Mouse (Mus musculus) myocyte (in vitro differentiated cells): ENCODE measurements around the gene Sema6d. TPM values are rescaled to one million over a fixed set of nuclear protein-coding genes. Genes with fewer than 3 reads are reported as not detected.

Experiments used
- H3K27me3 ChIP-seq: one replicate; pipeline ENCODE4 v1.6.1; 2011; ENCODE audit not compliant: control insufficient read depth, insufficient read depth, insufficient read length
- H3K36me3 ChIP-seq: one replicate; pipeline ENCODE4 v1.6.1; 2011; ENCODE audit not compliant: control insufficient read depth, insufficient read depth
- H3K4me2 ChIP-seq: one replicate; pipeline ENCODE4 v1.6.1; 2011; ENCODE audit warnings: low read depth, control low read depth
- H3K4me3 ChIP-seq: one replicate; pipeline ENCODE4 v1.5.1; 2011; ENCODE audit warnings: mild to moderate bottlenecking, control low read depth, moderate library complexity
- H3K79me2 ChIP-seq: one replicate; pipeline ENCODE4 v1.6.1; 2011; ENCODE audit not compliant: control insufficient read depth, insufficient read depth
- H3ac ChIP-seq: one replicate; pipeline ENCODE4 v1.6.1; 2011; ENCODE audit not compliant: control insufficient read depth, insufficient read length
- CEBPB ChIP-seq: IDR thresholded peaks from 2 replicates; pipeline ENCODE4 v1.6.1; 2011; ENCODE audit warnings: mild to moderate bottlenecking, moderate library complexity; ENCODE audit not compliant: poor library complexity, insufficient read depth, severe bottlenecking
- E2F4 ChIP-seq: IDR thresholded peaks from one replicate; pipeline ENCODE4 v1.6.1; 2011; ENCODE audit warnings: mild to moderate bottlenecking, control low read depth, moderate library complexity; ENCODE audit not compliant: insufficient read depth
- MAX ChIP-seq: IDR thresholded peaks from one replicate; pipeline ENCODE4 v1.6.1; 2011; ENCODE audit warnings: low read depth, mild to moderate bottlenecking, control low read depth
- MYOD1 ChIP-seq, 3 experiments: IDR thresholded peaks; one replicate each; pipeline ENCODE4 v1.6.1; 2011; ENCODE audit warnings: control low read depth in 2 of 3, low read depth in 2 of 3, mild to moderate bottlenecking in 2 of 3, moderate library complexity in 1 of 3; ENCODE audit not compliant: insufficient read length in 2 of 3, control insufficient read depth in 1 of 3
- MYOG ChIP-seq, 3 experiments: IDR thresholded peaks; one replicate each; pipeline ENCODE4 v1.6.1; 2011; ENCODE audit warnings: control low read depth in 2 of 3, low read depth in 2 of 3, mild to moderate bottlenecking in 2 of 3; ENCODE audit not compliant: insufficient read length in 2 of 3, control insufficient read depth in 1 of 3, insufficient read depth in 1 of 3
- POLR2A ChIP-seq: IDR thresholded peaks from one replicate; pipeline ENCODE4 v1.6.1; 2011; ENCODE audit warnings: low read depth, mild to moderate bottlenecking, control low read depth, moderate library complexity; ENCODE audit not compliant: insufficient read length
- POLR2AphosphoS2 ChIP-seq: IDR thresholded peaks from one replicate; pipeline ENCODE4 v1.6.1; 2011; ENCODE audit warnings: low read depth, control low read depth; ENCODE audit not compliant: insufficient read length
- REST ChIP-seq: IDR thresholded peaks from one replicate; pipeline ENCODE4 v1.6.1; 2011; ENCODE audit warnings: mild to moderate bottlenecking, control low read depth, moderate library complexity; ENCODE audit not compliant: insufficient read depth, insufficient read length
- SRF ChIP-seq: IDR thresholded peaks from one replicate; pipeline ENCODE4 v1.6.1; 2011; ENCODE audit warnings: low read depth; ENCODE audit not compliant: control insufficient read depth, insufficient read length
- TCF12 ChIP-seq: IDR thresholded peaks from one replicate; pipeline ENCODE4 v1.6.1; 2011; ENCODE audit warnings: mild to moderate bottlenecking, control low read depth; ENCODE audit not compliant: poor library complexity, insufficient read depth, severe bottlenecking
- TCF3 ChIP-seq: IDR thresholded peaks from one replicate; pipeline ENCODE4 v1.6.1; 2011; ENCODE audit warnings: low read depth, control low read depth; ENCODE audit not compliant: insufficient read length
- USF1 ChIP-seq: IDR thresholded peaks from one replicate; pipeline ENCODE4 v1.6.1; 2011; ENCODE audit warnings: low read depth, mild to moderate bottlenecking, control low read depth, moderate library complexity
- polyA plus RNA-seq: library from polyadenylated mRNA; unstranded; fragments of >200 nt; fragmentation: generic; extraction: Trizol; gene quantifications from one replicate; pipeline ENCODE4 v1.2.1, GENCODE M21; 2012; ENCODE audit warnings: missing spikeins

Gene Sema6d
- polyA plus RNA-seq, 1 experiment: 0.97 TPM

GRCm38 (mm10) chr2:124618091-124618490, 528.3 kb downstream of the Sema6d start:
- H3K36me3 ChIP-seq: no peaks in the 10 kb centered on the region
- H3K4me3 ChIP-seq: no peak overlapping the region
- no peak overlapping the region for H3ac ChIP-seq
- H3K79me2 ChIP-seq: no peaks in the 10 kb centered on the region
- no peak overlapping the region for H3K4me2 ChIP-seq
- TF ChIP-seq MAX (no peak), REST (no peak), SRF (no peak), MYOD1 (IDR thresholded peaks at IDR 0.05; ENCODE audit: control insufficient read depth in 1 of 3, insufficient read length in 2 of 3, low read depth in 2 of 3) (no peak), E2F4 (no peak), TCF3 (no peak), USF1 (no peak), POLR2AphosphoS2 (no peak), POLR2A (no peak)
- H3K27me3 ChIP-seq: no peaks in the 10 kb centered on the region

GRCm38 (mm10) chr2:124618526-124619219, 528.9 kb downstream of the Sema6d start:
- Histone ChIP-seq H3K4me3 (no peak overlapping the region), H3K36me3 (no peaks in the 10 kb centered on the region), H3K79me2 (no peaks in the 10 kb centered on the region), H3K4me2 (no peak overlapping the region), H3ac (no peak overlapping the region), H3K27me3 (no peaks in the 10 kb centered on the region)
- TF ChIP-seq MYOD1 (IDR thresholded peaks at IDR 0.05; ENCODE audit: control insufficient read depth in 1 of 3, insufficient read length in 2 of 3, low read depth in 2 of 3): no peak
- no peak for TF ChIP-seq SRF
- TF ChIP-seq POLR2AphosphoS2: no peak
- no peak for TF ChIP-seq MAX
- no peak for TF ChIP-seq REST
- TF ChIP-seq TCF3: no peak
- TF ChIP-seq TCF12: no peak
- TF ChIP-seq USF1: no peak
- no peak for TF ChIP-seq POLR2A
- no peak for TF ChIP-seq E2F4

- H3K4me2 ChIP-seq: no peak overlapping the region
- TF ChIP-seq MYOD1 (IDR thresholded peaks at IDR 0.05; ENCODE audit: control insufficient read depth in 1 of 3, insufficient read length in 2 of 3, low read depth in 2 of 3) (no peak), TCF3 (no peak), POLR2AphosphoS2 (no peak), MYOG (IDR thresholded peaks at IDR 0.05; ENCODE audit: control insufficient read depth in 1 of 3, insufficient read depth in 1 of 3, insufficient read length in 2 of 3, low read depth in 2 of 3) (no peak), POLR2A (no peak)
- no peak overlapping the region for H3ac ChIP-seq
These were observed 530.7 kb downstream of the Sema6d start for GRCm38 (mm10) chr2:124620470-124620869.

GRCm38 (mm10) chr2:124621972-124622621, 532.3 kb downstream of the Sema6d start:
- H3K4me3 ChIP-seq: no peak overlapping the region
- H3K79me2 ChIP-seq: no peaks in the 10 kb centered on the region
- H3K4me2 ChIP-seq: no peak overlapping the region
- no peaks in the 10 kb centered on the region for H3K36me3 ChIP-seq
- no peak overlapping the region for H3ac ChIP-seq
- TF ChIP-seq REST (no peak), TCF12 (no peak), MYOG (IDR thresholded peaks at IDR 0.05; ENCODE audit: control insufficient read depth in 1 of 3, insufficient read depth in 1 of 3, insufficient read length in 2 of 3, low read depth in 2 of 3) (no peak), USF1 (no peak), CEBPB (no peak), MYOD1 (IDR thresholded peaks at IDR 0.05; ENCODE audit: control insufficient read depth in 1 of 3, insufficient read length in 2 of 3, low read depth in 2 of 3) (no peak), TCF3 (no peak), POLR2A (no peak), E2F4 (no peak), MAX (no peak)
- H3K27me3 ChIP-seq: no peaks in the 10 kb centered on the region

More at GRCm38 (mm10) chr2:124620470-124620869, 530.7 kb downstream of the Sema6d start:
- no peak overlapping the region for H3K4me3 ChIP-seq
- H3K27me3 ChIP-seq: no peaks in the 10 kb centered on the region
- H3K36me3 ChIP-seq: no peaks in the 10 kb centered on the region
- no peaks in the 10 kb centered on the region for H3K79me2 ChIP-seq
